9 mouse cellular contexts compared by ENCODE assay signal in genomic region chr10:86976001-86976726, GRCm38 (mm10). TPM values are rescaled to one million over a fixed set of nuclear protein-coding genes. Genes with fewer than 3 reads are reported as not detected.
DNase-seq lines count a peak whose midpoint lies in the region; ATAC-seq lines count a peak whose summit lies in the region.
"Had no signal": no experiment of that assay in that cellular context is flagged by ENCODE, and none has a peak within 500 bp of the region (broad histone marks: within the 10 kb centered on the region; RNA-seq: fewer than 3 reads in every experiment).

No protein-coding gene starts in this region.

- WGBS in heart, embryonic 11.5 days (ENCODE audit: insufficient replicate concordance): 76% methylated on average over 5 of the region's 5 CpGs
- WGBS in intestine, embryonic 15.5 days: 81% methylated on average over 5 of the region's 5 CpGs

- ATAC-seq in heart, embryonic 11.5 days (replicated peaks; ENCODE audit: insufficient number of reproducible peaks, low FRiP score, low TSS enrichment): no peak
- ATAC-seq in intestine, embryonic 15.5 days: no peak

- H3K4me1 ChIP-seq in heart, embryonic 11.5 days (ENCODE audit: control insufficient read depth, insufficient read depth, low read length): peaks cover 8% of the 10 kb centered on the region
- no peaks in the 10 kb centered on the region for H3K4me1 ChIP-seq in intestine, embryonic 15.5 days (replicated peaks)

- H3K27me3 ChIP-seq in heart, embryonic 11.5 days (ENCODE audit: control insufficient read depth, insufficient read depth, low read length): peaks cover 14% of the 10 kb centered on the region
- H3K27me3 ChIP-seq in intestine, embryonic 15.5 days (replicated peaks): no peaks in the 10 kb centered on the region

- H3K27ac ChIP-seq in heart, embryonic 11.5 days (ENCODE audit: low read depth, low read length): no peak overlapping the region
- H3K27ac ChIP-seq in intestine, embryonic 15.5 days: no peak overlapping the region
- H3K27ac ChIP-seq: midbrain, embryonic 12.5 days had no signal

- H3K9ac ChIP-seq in heart, embryonic 11.5 days (ENCODE audit: low read depth, low read length): no peak overlapping the region
- no peak overlapping the region for H3K9ac ChIP-seq in intestine, embryonic 15.5 days
- H3K9ac ChIP-seq: midbrain, embryonic 12.5 days had no signal

- no peak overlapping the region for H3K4me2 ChIP-seq in heart, embryonic 11.5 days
- H3K4me2 ChIP-seq in intestine, embryonic 15.5 days (replicated peaks): no peak overlapping the region
- H3K4me2 ChIP-seq: midbrain, embryonic 12.5 days had no signal

- peak; percentile 4 to 26 for DNase-seq in heart, adult 18-20 months
- peak; percentile 46 for DNase-seq in urinary bladder, postnatal 25 days (ENCODE audit: low spot score)
- DNase-seq in urinary bladder, adult 2 months (ENCODE audit: low spot score): no peak
- peak; percentile 46 for DNase-seq in gastrocnemius, postnatal 10 days
- DNase-seq in lung, adult 18-20 months: peak; percentile 22 to 41
- peak; percentile 67 for DNase-seq in thymus, postnatal 4 days

- H3K9me3 ChIP-seq in heart, embryonic 11.5 days (replicated peaks; ENCODE audit: control insufficient read depth, low read length): no peaks in the 10 kb centered on the region
- no peaks in the 10 kb centered on the region for H3K9me3 ChIP-seq in intestine, embryonic 15.5 days
- H3K9me3 ChIP-seq: midbrain, embryonic 12.5 days had no signal

- no peaks in the 10 kb centered on the region for H3K36me3 ChIP-seq in heart, embryonic 11.5 days (ENCODE audit: control insufficient read depth, insufficient read depth, low read length)
- no peaks in the 10 kb centered on the region for H3K36me3 ChIP-seq in intestine, embryonic 15.5 days
- H3K36me3 ChIP-seq: midbrain, embryonic 12.5 days had no signal

- H3K4me3 ChIP-seq in heart, embryonic 11.5 days (ENCODE audit: low read depth, low read length): no peak overlapping the region
- H3K4me3 ChIP-seq in intestine, embryonic 15.5 days (replicated peaks): no peak overlapping the region
- H3K4me3 ChIP-seq: midbrain, embryonic 12.5 days had no signal

RNA-seq across cellular contexts. Expression of gene Stab2, which starts 31.7 kb away (rescaled TPM):
- total RNA-seq in heart, adult 18-20 months (2021): 1 to 10 TPM in 1 of 2 experiments, under 1 TPM in 1; 0.25 to 1.9 TPM
- polyA plus RNA-seq in heart, embryonic 11.5 days (2014; fragmentation: Nextera tagmentation; extraction: Ambion mirVana): 0.41 and 1.5 TPM in 2 replicates
- 2.0 and 3.6 TPM in 2 replicates for polyA plus RNA-seq in urinary bladder, adult 2 months (2012; rRNA removed)
- total RNA-seq in gastrocnemius, postnatal 10 days (2021): under 1 TPM; 0.47 to 0.86 TPM
- polyA plus RNA-seq in intestine, embryonic 15.5 days (2015; fragmentation: Nextera tagmentation; extraction: Ambion mirVana): 1.1 TPM in 2 replicates
